Mouse (Mus musculus) brown adipose tissue, adult 24 weeks (tissue): Measurements from ENCODE around the gene Dhx37. TPM values are rescaled to one million over a fixed set of nuclear protein-coding genes. Genes with fewer than 3 reads are reported as not detected.

Experiments used
- H3K27ac ChIP-seq: fragments of 200-500 bp; replicated peaks from 2 replicates; pipeline ENCODE4 v1.5.1; 2012; ENCODE audit warnings: low read depth, mild to moderate bottlenecking, low read length
- H3K4me1 ChIP-seq: fragments of 200-500 bp; 2 replicates; pipeline ENCODE4 v1.6.1; 2012; ENCODE audit warnings: low read length, mixed read lengths; ENCODE audit not compliant: control insufficient read depth, insufficient read depth, insufficient read length
- H3K4me3 ChIP-seq: fragments of 200-500 bp; 2 replicates; pipeline ENCODE4 v1.5.1; 2012; ENCODE audit warnings: low read depth, mild to moderate bottlenecking, low read length, moderate library complexity; ENCODE audit not compliant: insufficient read depth
- polyA plus RNA-seq: library from polyadenylated mRNA; stranded (reverse); fragments of >200 nt; gene quantifications from 2 replicates; pipeline ENCODE4 v1.2.4, GENCODE M21; 2012; ENCODE audit not compliant: missing spikeins, insufficient read depth, insufficient read length

Dhx37 gene
- polyA plus RNA-seq, 1 experiment: 5.0 TPM

DNA sequence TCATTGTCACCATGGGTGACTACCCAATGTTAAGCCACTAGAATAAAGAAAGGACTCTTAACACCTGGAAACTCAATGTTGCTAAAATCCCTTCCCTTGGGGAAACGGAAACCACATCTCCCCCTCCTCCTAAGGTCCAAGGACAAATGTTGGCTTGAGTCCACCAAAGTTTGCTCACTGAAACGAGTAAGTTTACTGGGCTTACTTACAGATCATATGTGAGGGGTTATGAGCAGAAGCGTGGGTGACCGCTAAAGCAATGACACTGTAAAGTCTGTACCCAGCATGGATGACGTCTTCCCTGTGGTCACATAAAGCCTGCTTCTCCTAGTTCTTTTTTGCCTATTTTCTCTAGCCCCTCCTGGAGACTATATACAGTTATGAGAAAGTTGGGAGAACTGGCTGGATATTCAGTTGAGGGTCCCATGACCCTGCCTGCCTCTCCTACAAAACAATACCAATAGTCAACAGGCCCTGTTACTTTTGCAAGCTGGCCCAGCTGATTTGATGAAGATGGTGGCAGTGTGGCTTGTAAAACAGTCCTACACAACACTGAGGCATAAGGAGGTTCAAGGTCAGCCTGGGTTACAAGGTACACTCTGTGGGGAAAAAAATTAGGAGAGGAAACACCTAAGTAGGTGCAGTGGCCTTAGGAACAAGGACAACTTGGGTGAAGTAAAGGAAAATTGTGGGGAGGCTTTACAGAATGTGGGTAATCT, 51.8 kb downstream of the Dhx37 start:
- Histone ChIP-seq H3K27ac (no peak overlapping the region), H3K4me1 (no peaks in the 10 kb centered on the region), H3K4me3 (no peak overlapping the region)

DNA sequence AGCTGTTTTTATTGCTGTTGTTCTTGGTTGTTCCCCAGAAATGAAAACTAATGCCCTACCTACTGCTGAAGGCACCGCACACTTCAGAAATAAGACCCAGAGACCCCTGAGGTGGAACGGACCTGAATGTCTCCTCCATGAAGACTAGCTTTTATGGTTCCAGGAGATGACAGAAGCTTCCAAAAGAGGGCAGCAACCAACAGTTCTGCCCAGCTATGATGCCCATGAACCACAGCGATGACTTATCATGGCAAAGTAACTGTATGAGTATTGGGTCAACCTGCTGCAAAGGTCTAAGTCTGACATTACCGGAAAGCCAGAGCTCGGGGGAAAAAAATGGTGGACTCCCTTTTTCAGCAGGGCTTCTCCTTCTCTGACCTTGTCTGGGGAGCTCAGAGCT, 55.0 kb downstream of the Dhx37 start:
- H3K4me1 ChIP-seq: no peaks in the 10 kb centered on the region
- no peak overlapping the region for H3K27ac ChIP-seq
- H3K4me3 ChIP-seq: no peak overlapping the region

DNA sequence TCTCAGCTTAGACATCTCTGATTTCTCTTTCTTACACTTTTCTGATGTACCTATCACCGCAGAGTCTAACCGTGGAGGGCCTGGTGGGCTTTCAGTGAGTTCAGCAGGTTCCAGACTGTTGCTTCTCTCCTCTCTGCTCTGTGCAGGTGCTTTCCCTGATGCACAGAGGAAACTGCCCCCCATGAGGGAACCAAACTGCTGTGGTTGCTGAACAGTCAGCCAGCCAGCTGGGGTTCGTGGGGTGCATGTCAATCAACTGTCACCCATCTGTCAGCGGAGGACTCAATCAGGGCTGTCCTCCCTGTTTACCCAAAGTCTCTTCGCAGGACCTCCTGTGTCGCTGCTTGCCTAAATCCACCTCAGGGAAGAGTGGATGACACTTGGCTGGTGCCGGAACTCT, 56.7 kb downstream of the Dhx37 start:
- Histone ChIP-seq H3K4me1 (no peaks in the 10 kb centered on the region), H3K4me3 (no peak overlapping the region), H3K27ac (no peak overlapping the region)

DNA sequence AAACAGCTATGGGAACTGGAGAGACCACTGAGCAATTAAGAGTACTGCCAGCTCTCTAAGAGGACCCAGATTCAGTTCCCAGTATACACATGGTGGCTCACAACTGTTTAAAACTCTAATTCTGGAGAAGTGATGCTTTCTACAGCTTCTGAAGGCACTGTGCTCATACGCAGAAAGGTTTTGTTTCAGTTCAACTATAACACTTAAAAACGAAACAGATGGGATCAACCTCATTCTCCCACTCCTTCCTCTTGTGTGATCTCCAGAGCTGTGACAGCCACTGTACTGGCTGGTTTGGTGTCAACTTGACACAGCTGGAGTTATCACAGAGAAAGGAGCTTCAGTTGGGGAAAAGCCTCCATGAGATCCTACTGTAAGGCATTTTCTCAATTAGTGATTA, 58.0 kb downstream of the Dhx37 start:
- Histone ChIP-seq H3K4me3 (no peak overlapping the region), H3K27ac (no peak overlapping the region), H3K4me1 (no peaks in the 10 kb centered on the region)

DNA sequence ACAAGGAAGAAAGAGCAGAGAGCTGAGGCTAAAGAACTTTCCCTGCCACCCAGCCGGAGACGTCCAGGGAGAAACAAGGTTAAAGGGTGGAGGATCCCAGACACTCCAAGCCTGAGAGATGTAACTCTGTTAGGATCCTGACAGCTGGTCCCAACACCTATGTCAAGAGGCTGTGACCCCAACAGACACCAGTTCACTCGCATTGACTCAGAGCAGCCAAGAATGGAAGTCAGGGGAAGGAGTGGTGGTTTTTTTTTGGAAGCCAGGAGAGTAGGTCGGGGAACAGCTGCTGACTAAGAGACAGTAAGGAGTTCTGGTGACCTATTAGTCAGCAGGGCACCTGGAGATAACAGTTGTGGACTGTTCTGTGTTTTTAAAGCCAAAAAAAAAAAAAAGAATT, 61.9 kb downstream of the Dhx37 start:
- no peak overlapping the region for H3K27ac ChIP-seq
- H3K4me3 ChIP-seq: no peak overlapping the region
- no peaks in the 10 kb centered on the region for H3K4me1 ChIP-seq

DNA sequence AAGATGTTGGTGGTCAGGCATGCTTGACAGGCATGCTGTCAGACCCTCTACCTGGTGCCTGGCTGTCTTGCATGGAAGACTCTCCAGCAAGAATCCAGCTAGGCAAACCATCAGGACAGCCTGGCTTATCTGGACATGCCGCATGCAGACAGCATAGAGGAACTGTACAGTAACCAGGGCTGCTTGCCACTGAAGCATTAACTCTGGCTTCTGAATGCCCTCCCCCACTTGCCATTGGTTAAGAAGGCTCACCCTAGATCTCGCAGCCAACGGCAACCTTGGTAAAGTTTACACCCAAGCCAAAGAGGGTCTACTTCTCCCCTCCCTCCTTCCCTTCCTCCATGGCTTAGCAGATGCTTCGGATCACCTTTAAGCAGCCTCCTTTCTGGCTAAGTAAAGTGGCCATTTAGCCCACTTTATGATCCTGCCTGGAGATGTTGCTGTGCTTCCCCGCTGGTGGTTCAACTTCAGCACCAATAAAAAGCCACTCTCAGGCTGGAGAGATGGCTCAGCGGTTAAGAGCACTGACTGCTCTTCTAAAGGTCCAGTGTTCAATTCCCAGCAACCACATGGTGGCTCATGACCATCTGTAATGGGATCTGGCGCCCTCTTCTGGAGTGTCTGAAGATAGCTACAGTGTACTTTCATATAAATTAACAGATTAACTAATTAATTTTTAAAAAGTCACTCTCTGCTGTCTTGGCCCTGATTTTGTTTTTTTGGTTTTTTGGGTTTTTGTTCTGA, 62.8 kb downstream of the Dhx37 start:
- Histone ChIP-seq H3K27ac (no peak overlapping the region), H3K4me3 (no peak overlapping the region), H3K4me1 (no peaks in the 10 kb centered on the region)

DNA sequence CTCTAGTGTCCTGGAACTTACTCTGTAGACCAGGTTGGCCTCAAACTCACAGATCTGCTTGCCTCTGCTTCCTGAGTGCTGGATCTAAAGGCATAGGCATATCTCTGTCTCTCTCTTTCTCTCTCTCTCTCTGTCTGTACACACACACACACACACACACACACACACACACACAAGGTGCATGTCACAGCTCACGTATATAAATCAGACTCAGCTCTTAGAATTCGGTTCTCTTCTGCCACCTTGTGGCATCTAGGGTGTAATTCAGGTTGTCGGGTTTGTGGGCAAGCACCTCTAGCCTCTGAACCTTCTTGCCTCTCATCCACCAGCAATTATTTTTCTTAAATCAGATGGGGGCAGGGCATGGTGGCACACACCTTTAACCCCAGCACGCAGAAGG, 65.4 kb downstream of the Dhx37 start:
- peaks cover 10% of the 10 kb centered on the region; the same call in 1 of the 2 replicates for H3K4me1 ChIP-seq
- H3K27ac ChIP-seq: no peak overlapping the region
- no peak overlapping the region for H3K4me3 ChIP-seq

DNA sequence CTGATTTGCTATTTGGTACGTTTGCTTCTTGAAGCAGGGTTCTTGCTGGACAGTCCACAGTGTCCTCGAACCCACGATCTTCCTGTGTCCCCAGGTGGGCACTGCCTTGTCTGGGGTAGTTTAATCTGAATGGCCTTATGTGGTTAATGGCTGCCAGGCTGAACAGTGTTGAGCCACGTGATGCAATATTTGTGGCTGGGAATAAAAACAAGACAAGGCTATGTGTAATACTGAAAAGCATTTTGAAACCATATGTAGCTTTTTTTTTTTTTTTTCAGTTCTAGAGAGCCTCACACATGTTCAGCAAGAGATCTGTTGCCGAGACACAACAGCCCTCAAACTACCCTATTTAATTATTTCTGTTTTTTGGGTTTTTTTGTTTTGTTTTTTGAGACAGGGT, 65.8 kb downstream of the Dhx37 start:
- H3K4me1 ChIP-seq: peaks cover 13% of the 10 kb centered on the region; the same call in 1 of the 2 replicates
- no peak overlapping the region for H3K4me3 ChIP-seq
- H3K27ac ChIP-seq: no peak overlapping the region

DNA sequence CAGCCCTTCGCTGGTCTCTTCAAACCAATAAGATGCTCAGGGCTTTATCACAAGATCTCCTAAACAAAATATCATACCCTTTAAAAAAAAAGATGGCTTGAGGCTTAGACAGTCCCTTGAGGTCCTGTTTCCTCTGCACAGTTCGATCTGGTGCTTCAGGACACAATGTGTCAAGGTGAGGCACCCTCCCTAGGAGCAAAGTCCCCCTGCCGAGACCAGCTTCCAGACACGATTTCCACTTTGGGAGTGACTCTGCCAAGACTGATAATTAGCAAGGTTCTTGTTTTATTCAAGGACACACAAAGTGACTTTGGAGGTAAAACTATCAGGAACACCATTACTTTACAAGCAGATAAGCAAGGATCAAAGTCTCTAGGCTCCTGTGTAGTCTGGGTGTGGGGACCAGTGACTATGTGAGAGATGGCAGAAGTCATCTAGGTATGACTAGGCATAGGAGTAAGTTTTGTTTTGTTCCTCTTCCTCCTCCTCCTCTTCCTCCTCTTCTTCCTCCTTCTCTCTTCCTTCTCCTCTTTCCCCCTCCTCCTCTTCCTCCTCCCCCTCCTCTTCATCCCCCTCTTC, 69.0 kb downstream of the Dhx37 start:
- H3K4me1 ChIP-seq: peaks cover 18% of the 10 kb centered on the region; the same call in 1 of the 2 replicates
- no peak overlapping the region for H3K4me3 ChIP-seq
- no peak overlapping the region for H3K27ac ChIP-seq

DNA sequence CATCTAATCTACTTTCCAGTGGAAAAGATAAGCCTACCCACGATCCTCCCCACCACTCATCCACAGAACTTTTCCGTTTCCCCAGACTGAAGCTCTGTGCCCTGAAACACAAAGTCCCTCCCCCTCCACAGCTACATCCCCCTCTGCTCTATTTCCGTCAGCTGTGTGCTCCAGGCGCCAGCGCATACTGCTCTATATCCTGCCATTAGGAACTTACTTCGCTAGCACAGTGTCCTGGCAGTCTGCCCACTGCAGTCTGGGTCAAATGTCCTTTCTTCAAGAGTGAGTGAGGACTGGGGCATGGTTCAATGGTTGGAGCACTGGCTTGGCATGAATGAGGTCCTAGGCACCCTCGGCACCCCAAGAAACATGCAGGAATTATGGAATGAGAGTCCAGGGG, 70.0 kb downstream of the Dhx37 start:
- no peak overlapping the region for H3K4me3 ChIP-seq
- H3K27ac ChIP-seq: peak overlapping the region; percentile 6
- peaks cover 18% of the 10 kb centered on the region; the same call in 1 of the 2 replicates for H3K4me1 ChIP-seq

Other genes with a start within 250 kb of the Dhx37 start
- 18.6 and 30.7 TPM in 2 replicates for gene Scarb1, start 93.0 kb downstream of the Dhx37 start, polyA plus RNA-seq
- not detected in 2 replicates for gene Gm10382, start 44.8 kb downstream of the Dhx37 start, polyA plus RNA-seq
- gene Ubc, start 43.9 kb downstream of the Dhx37 start, polyA plus RNA-seq: 692 and 1,079 TPM in 2 replicates
- gene Bri3bp, start 7.4 kb upstream of the Dhx37 start, polyA plus RNA-seq: 15.4 and 19.5 TPM in 2 replicates
- 151 and 265 TPM in 2 replicates for gene Aacs, start 41.7 kb upstream of the Dhx37 start, polyA plus RNA-seq
- gene Tmem132b, start 97.7 kb upstream of the Dhx37 start, polyA plus RNA-seq: 0.36 TPM in 1 of 2 replicates, not detected in the other